Mouse (Mus musculus) olfactory bulb, adult 2 months (tissue): ENCODE measurements around the gene Mrnip. TPM values are rescaled to one million over a fixed set of nuclear protein-coding genes. Genes with fewer than 3 reads are reported as not detected.

ENCODE experiments used
- H3K27ac ChIP-seq: fragments of 200-500 bp; 2 replicates; pipeline ENCODE4 v1.5.1; 2012; ENCODE audit warnings: low read depth, low read length; ENCODE audit not compliant: insufficient read depth
- H3K4me1 ChIP-seq: fragments of 200-500 bp; 2 replicates; pipeline ENCODE4 v1.6.1; 2012; ENCODE audit warnings: low read length; ENCODE audit not compliant: control insufficient read depth, insufficient read depth
- H3K4me3 ChIP-seq: fragments of 200-500 bp; 2 replicates; pipeline ENCODE4 v1.5.1; 2012; ENCODE audit warnings: mild to moderate bottlenecking, low read depth, low read length, moderate library complexity; ENCODE audit not compliant: insufficient read depth
- CTCF ChIP-seq: fragments of 200-500 bp; IDR thresholded peaks from 2 replicates; pipeline ENCODE4 v1.5.1; 2012; ENCODE audit warnings: low read depth, mild to moderate bottlenecking, low read length, moderate library complexity; ENCODE audit not compliant: insufficient read depth
- POLR2A ChIP-seq: fragments of 200-500 bp; IDR thresholded peaks from 2 replicates; pipeline ENCODE4 v1.6.1; 2012; ENCODE audit warnings: mild to moderate bottlenecking, low read depth, low read length, moderate library complexity; ENCODE audit not compliant: insufficient read depth
- WGBS: fragments of 180-500 bp; shearing (Covaris S2); methylation state at CpG from one replicate; pipeline ENCODE4 v1.1.7; 2018; 5-methylcytosine and 5-hydroxymethylcytosine counted together
- polyA plus RNA-seq: library from polyadenylated mRNA; stranded (reverse); fragments of >200 nt; gene quantifications from 2 replicates; pipeline ENCODE4 v1.2.4, GENCODE M21; 2012; ENCODE audit warnings: low replicate concordance; ENCODE audit not compliant: missing spikeins, insufficient read depth, insufficient read length

Mrnip gene
- polyA plus RNA-seq, 1 experiment, result not detected

GRCm38 (mm10) chr11:50215633-50216032 lies 41.4 kb downstream of the Mrnip start:
- no peak for TF ChIP-seq CTCF
- TF ChIP-seq POLR2A, result no peak
- H3K4me1 ChIP-seq, result peaks cover 19% of the 10 kb centered on the region
- no peak overlapping the region for H3K27ac ChIP-seq

DNA sequence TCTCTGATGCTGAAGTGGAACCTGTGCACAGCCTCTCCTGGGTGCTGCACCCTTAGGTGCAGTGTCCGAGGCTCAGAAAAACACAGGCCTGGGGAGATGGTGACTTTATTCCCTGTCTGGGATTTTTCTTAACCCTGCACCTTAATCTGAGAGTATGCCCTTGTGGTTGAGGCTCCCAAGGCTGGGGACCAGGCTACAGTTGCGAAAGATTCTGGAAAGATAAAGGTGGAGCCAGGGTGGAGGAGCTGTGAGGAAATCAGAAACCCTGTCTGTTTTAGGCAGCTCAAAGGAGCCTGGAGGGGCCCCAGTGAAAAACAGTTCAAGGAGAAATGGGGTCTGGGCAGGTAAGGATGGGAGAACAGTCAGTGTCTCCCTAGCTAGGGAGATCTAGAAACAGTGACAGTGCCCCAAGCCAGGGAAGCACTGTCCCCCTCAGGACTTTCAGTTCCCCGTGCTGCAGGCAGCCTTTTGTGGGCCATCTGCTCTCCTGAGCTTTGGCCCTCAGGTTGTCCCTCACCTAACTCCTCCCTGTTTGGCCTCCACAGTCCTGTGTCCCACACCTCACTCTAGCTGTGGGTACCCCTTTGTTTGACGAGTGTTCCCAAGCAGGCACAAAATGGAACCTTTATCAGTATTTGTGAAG lies 42.6 kb downstream of the Mrnip start:
- no peak overlapping the region for H3K27ac ChIP-seq
- TF ChIP-seq CTCF (no peak), POLR2A (no peak)
- H3K4me3 ChIP-seq, result no peak overlapping the region
- H3K4me1 ChIP-seq, result peaks cover 14% of the 10 kb centered on the region
- 85% methylated on average over 4 of the region's 4 CpGs for WGBS

More at GRCm38 (mm10) chr11:50215633-50216032, 41.4 kb downstream of the Mrnip start:
- H3K4me3 ChIP-seq, result no peak overlapping the region
- WGBS, result 53% methylated on average over 9 of the region's 9 CpGs

DNA sequence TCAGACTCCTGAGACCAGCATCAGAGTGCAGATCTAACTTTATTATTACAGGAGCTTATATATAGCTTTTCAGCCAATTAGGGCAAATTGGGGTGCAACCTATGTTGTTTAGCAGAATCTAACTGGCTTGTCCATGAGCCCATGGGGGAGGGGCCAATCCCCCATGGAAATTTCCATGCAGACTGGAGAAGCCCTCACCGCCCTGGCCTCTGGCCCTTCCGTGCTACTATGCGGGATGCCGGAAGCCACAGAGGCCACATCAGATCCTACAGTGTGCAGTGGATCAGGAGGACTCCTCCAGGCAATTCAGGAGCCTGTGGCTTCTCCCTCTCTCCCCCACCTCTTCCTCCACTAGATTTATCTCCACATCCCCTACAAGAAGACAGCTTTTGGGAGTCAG lies 43.6 kb downstream of the Mrnip start:
- TF ChIP-seq CTCF (no peak), POLR2A (no peak)
- H3K4me3 ChIP-seq, result no peak overlapping the region
- peaks cover 14% of the 10 kb centered on the region for H3K4me1 ChIP-seq
- no peak overlapping the region for H3K27ac ChIP-seq
- WGBS, result 65% methylated on average over 4 of the region's 4 CpGs

DNA sequence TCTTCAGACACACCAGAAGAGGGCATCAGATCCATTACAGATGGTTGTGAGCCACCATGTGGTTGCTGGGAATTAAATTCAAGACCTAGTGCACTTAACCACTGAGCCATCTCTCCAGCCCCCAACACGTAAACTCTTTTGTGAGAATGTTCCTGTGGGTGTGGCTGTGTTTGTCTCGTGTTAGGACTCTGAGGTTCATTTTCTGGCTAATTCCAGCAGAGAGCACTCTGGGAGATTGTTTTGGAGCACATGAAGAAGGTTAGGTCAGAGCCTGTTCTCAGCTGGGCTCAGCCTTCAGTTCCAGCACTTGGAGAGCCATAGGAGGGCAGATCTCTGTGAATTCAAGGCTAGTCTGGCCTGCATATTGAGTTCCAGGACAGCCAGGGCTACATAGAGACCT lies 45.6 kb downstream of the Mrnip start:
- TF ChIP-seq POLR2A, result no peak
- Histone ChIP-seq H3K4me1 (peaks cover 14% of the 10 kb centered on the region), H3K4me3 (no peak overlapping the region), H3K27ac (no peak overlapping the region)
- WGBS, result 55% methylated on average over 2 of the region's 2 CpGs

DNA sequence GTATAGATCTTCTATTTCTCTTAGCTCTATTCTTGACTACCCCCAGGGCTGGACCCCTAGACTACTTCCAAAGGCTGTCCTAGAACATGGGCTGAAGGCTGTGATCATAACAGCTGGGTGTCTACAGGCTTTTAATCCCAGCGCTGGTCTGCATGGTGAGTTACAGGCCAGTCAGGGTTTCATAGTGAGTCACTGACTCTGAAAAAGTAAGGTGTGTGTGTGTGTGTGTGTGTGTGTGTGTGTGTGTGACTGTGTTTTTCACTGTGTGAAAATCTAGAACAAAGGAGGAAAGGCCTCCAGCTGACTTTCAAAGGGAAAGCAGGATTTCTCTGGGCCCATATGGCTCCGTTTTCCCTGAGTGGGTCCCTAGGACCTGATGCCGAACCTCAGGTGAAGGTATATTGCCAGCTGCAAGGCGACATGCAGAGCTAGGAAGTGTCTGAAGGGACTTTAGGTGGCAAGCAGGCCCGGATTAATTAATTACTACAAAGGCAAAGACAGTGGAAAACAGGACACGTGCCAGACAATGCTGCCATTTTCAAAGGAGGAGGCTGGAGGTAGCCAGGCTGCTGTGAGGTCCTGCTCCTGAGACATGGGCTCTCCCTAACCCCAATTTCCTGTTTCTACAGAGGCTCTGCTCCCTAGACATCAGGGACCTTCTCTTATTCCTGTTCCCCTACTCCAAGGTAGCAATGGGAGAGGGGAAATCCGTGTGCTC lies 48.5 kb downstream of the Mrnip start:
- WGBS, result 62% methylated on average over 7 of the region's 7 CpGs
- no peak overlapping the region for H3K27ac ChIP-seq
- no peak for TF ChIP-seq POLR2A
- no peak for TF ChIP-seq CTCF
- H3K4me3 ChIP-seq, result no peak overlapping the region
- H3K4me1 ChIP-seq, result peaks cover 21% of the 10 kb centered on the region

DNA sequence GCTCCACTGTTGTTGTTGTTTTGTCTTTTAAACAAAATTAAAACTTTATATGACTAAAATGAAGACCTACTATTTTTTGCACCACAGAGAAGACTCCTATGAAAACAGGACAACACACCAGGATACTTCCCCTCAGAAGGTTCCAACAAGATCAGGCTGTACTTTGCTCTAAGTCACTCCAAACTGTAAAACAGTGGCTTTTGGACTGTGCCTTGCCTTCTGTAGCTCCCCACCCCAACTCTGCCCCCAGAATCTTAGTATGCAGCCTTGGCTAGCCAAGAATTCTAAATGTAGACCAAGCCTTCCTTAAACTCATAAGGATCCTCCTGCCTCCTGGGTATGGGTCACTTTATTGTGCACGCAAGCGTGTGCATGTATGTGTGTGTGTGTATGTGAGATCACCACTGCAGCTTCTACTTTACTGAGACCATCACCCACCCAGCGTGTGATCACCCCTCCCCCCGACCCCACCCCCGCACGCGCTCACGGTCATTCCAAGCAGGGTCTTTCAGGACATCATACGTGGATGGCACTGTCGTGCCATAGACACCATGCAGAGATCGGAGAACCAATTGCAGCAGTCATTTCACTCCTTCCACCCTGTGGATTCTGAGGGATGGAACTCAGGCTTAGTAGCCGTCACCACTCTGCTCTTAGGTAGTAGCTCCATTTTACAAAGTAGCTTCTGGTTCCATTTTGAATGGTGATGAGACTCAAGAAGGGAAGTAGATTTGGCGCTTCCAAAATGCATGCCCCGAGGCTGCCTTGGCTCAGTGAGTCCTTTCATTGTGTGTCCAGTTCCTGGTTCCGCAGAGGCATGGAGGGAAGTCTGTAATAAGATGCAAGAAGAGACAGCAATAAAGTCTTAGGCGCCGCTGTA lies 49.8 kb downstream of the Mrnip start:
- Histone ChIP-seq H3K27ac (no peak overlapping the region), H3K4me3 (peak overlapping the region; percentile 91), H3K4me1 (peaks cover 30% of the 10 kb centered on the region)
- no peak for TF ChIP-seq CTCF
- no peak for TF ChIP-seq POLR2A
- 7% methylated on average over 17 of the region's 17 CpGs for WGBS

DNA sequence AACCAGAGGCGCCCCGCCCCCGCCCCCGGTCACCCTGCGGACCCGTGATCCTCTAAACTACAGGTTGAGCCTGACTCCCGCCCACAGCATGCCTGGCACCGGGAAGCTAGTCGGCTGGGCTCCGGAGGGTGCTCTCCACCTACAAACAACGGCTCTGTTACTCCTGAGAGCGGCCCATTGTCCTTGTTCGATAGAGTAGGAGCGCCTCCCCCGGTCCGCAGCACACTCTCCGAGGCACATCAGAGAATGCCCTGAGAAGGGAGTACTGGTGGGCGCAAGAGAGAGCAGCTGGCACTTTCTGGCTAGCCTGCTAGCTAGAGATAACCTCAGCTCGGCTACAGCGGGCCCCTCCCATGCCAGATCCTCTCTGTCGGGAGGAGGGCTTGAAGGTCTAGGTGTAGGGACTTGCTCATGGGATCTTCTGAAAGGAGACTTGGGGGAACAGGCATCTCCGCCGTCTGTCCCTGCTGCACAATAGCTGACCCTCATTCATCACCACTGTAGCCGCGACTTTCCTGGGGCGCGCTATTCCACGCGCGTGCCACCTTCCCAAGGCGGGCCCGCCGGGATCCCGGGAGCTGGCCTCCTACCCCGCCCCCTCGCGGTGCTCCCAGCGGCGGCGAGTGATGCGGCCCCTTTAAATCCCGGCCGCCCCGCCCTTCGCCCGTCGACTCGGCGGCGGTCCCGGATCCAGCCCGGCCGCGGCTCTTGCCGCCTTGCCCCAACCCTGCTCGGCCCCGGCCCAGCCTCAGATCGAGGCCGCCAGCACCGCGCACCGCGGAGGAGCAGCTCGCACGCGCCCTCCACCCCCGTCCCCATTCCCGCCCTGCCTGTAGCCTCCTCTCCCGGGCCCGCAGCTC lies 50.7 kb downstream of the Mrnip start:
- H3K4me1 ChIP-seq, result peaks cover 37% of the 10 kb centered on the region

More for the DNA sequence above, 50.7 kb downstream of the Mrnip start:
- WGBS, result under 1% methylated on average over 62 of the region's 70 CpGs
- Histone ChIP-seq H3K27ac (peak overlapping the region; percentile 15; the same call in 1 of the 2 replicates), H3K4me3 (peak overlapping the region; percentile 91)
- peak; percentile 38; the same call in 1 of the 2 replicates for TF ChIP-seq POLR2A
- TF ChIP-seq CTCF, result no peak; the same call in 1 of the 2 replicates
